Mouse (Mus musculus) embryo, embryonic 10 days (tissue): ENCODE measurements around the gene Zbed4.
"Not testable (repeated sequence)": the region's sequence is repeated elsewhere in the genome, so short reads cannot be mapped to it uniquely, and the experiment has no call there.

Experiments
- DNase-seq: peaks from one replicate; pipeline ENCODE4 v3.0.0-alpha.2; 2015; ENCODE audit warnings: low spot score

Zbed4 gene

DNA sequence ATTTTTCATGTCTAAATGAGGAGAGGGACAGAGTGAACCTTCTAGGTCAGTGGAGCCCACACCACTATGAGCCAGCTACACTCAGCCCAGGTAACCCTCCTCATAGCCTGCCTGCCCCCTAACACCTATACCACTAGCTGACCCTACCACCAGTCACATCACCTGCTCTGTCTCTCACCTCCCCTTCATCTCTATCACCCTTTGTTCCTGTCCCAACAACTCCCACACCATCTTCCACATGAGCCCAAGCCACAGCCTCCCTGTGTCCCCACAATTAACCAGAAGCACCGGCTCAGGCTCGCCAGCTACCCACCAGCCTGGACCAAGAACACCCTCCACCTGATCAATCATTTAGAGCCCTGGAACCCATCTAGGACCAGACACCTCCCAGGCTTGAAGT lies 58.9 kb downstream of the Zbed4 start:
- DNase-seq: no peak

DNA sequence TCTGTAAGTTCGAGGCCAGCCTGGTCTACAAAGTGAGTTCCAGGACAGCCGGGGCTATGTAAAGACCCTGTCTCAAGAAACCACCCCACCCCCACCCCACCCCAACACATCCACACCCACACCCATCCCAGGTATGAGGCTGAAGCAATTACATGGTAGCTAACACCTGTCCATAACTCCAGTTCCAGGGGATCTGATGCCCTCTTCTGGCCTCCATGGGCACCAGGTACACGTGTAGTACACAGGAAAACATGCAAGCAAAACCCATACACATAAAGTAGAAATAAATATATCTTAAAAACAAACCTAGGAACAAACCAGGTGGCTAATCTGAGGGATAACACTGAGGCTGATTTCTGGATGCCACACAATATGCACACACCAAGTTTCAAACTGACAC lies 61.8 kb downstream of the Zbed4 start:
- DNase-seq: no peak

DNA sequence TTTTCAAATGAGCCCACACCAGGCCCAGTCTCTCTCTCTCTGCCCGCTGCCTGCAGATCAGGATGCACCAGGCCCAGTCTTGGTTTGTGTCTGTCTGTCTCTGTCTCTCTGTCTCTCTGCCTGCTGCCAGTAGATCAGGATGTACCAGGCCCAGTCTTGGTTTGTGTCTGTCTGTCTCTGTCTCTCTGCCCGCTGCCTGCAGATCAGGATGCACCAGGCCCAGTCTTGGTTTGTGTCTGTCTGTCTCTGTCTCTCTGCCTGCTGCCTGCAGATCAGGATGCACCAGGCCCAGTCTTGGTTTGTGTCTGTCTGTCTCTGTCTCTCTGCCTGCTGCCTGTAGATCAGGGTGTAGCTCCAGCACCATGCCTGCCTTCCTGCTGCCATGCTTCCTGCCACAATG lies 62.4 kb downstream of the Zbed4 start:
- DNase-seq: not testable (repeated sequence)

DNA sequence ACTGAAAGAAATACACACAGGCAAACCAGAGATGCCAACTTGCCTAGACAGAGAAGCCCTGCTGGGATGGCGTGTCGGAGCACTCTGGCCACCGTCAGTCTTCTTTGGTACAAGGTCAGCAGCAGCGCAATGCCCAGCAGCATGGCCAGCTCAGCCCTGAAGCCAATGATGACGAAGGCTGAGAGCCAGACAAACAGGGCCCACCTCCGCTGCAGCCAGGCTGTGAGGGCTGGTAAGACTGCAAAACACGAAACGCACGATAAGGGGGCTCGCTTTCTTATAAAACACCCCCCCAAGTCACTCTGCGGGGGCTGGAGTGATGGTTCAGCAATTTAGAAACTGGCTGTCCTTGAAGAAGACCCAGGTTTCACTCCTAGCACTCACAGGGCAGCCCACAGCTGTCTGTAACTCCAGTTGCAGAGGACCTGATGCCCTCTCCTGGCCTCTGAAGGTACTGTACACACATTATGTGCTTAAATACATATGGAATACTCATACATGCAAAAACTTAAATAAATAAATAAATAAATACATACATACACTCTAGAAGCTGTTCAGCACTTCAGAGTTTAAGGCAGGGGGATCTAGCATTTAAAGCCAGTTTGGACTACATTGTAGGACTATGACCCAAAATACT lies 63.1 kb downstream of the Zbed4 start:
- peak; percentile 39 for DNase-seq

DNA sequence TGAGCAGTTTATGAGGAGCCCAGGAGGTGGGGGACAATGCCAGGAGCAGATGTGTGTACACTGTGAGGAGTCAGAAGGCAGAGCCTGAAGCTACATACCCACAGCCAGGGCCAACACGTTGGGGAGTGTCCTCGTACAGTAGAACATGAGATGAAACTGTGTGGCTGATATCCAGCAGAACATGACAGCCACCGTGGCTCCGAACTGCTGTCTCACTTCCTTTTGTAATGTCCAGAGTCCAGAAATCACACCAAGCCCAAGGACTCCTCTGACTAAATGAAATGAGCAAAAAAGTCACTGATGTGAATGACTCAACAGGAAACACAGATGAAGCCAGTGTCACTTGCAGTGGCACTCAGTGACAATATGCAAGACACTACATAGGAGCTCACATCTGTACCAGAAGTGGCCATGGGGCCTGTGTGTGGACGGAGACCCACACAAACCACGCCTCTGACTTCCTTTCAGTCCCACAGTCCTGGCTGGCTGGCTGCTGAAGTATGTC lies 63.8 kb downstream of the Zbed4 start:
- no peak for DNase-seq

DNA sequence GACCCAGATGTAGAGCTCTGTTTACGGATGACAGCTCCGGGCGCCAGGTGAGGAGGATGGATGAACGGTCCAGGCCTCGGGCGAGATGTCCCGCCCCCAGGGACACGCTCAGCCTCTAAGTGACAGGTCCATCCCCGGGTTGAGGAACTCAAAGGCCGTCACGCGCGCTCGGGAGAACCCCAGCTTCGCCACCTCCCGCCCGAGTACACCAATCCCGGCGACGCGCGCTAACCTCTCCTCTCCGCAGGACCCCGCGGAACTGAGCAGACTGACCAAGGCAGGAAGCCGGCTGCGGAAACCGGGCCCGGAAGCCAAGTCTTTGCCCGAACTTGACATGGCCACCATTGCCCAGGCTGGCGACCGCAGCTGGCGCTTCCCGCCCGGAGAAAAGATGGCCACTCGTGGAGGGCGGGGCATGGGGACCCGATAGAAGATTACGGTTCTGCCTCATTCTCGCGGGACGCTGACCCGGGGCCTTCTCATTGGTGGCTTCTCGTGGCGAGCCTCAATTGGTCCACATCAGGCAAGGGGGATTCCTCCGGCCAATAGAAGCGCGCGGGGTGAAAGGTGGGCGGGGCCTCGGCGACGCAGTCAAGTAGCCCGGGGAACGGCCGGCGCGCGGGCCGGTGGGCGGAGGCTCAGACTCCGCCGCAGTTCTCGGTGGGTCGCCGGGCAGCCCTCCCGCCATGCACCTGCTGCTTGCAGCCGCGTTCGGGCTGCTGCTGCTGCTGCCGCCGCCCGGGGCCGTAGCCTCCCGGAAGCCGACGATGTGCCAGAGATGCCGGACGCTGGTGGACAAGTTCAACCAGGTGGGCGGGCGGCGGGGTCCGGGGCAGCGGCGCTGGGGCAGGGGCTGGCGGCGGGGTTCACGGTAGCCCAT lies 67.8 kb downstream of the Zbed4 start, which contains the start of the genes Alg12 and Creld2:
Gene Alg12 (minus strand): TSS at position 293 of the 880 bp plus-strand sequence.
Gene Creld2 (plus strand): TSS at position 621 of the 880 bp plus-strand sequence.
- peak; percentile 100 for DNase-seq

DNA sequence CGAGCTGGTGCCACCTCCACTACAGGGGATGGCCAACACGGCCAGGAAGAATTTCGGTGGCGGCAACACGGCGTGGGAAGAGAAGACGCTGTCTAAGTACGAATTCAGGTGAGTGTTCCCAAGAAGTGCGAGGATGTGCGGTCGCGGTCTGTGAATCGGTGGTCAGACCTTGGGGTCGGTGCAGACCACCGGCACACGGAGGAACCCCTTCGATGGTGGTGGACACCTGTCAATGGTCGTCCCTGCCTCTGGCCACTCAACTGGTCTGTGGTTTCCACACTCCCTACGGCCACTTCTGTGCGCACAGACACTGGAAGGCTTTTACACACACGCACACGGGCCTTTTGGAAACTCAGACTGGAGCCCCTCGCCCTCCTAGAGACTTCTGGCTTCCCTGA lies 68.4 kb downstream of the Zbed4 start:
- DNase-seq: no peak

DNA sequence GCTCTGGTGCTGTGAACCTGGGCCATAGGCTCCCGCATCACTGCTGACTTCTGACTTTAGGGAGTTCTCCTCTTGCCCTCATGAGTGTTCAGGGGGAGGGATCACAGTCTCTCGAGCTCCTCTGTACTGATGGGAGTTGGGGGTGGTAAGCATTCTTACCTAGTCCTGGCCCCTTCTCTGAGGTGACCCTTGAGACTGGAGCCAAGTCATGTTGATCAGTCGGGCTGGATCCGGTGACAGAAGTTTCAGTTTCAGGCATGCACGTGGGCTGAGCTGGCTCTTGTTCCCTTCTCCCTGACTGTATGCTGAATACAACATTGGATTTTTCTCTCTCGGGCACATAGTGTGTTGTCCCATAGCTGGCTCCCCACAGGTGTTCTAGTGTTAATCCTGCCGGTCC lies 69.9 kb downstream of the Zbed4 start:
- no peak for DNase-seq

DNA sequence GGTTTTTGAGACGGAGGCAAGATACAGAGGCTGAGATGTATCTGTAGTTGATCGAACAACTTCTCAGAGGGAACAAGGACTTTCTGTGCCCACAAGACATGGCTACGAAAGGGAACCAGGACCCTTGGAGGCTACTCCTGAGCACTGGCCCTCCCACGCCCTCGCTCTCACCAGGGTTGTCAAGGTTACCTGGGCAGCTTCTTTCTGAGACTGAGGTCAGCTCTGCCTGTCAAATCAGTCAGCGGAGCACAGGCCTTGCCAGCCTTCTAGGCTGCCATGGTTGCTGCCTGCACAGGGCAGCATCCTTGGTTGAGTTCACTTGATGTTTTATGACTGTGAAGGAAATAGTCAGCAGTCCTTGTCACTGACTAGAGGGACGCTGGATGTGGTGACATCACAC lies 71.1 kb downstream of the Zbed4 start:
- DNase-seq: no peak

DNA sequence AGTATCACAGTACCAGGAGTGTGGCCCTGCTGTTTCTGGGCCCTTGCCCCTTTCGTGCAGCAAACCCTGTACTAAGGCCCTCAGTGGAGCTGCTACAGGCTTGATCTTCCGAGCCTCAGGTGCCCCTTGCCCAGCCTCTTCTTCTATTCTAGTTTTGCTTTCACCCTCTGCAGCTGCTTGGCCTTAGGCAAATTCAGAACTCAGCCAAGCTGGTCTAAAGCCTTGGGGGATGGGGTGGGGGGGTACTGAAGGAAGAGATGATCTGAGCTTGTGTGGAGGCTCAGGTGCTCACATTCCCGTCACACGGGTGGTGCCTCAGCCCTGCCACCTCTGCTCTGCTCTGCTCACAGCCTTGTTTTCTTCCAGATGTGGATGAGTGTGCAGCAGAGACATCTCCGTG lies 71.9 kb downstream of the Zbed4 start:
- no peak for DNase-seq

DNA sequence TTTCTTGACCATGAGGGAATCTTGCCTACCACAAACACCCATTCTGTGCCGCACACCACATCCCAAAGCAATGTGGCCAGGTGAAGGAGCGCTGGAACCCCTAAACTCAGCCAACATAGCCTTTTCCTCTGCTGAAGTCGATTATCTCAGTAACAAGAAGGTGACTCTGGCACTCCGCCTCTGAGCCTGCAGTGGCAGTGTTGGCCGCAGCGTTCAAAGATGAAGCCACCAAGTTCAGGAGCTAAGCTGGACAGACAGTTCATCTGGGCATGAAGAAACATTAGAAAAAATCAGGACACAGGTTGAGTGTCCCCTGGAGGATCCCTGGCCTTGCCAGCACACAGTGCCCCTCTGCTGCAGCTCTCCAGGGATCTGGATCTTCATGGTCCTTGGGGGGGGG lies 76.0 kb downstream of the Zbed4 start:
- no peak for DNase-seq

DNA sequence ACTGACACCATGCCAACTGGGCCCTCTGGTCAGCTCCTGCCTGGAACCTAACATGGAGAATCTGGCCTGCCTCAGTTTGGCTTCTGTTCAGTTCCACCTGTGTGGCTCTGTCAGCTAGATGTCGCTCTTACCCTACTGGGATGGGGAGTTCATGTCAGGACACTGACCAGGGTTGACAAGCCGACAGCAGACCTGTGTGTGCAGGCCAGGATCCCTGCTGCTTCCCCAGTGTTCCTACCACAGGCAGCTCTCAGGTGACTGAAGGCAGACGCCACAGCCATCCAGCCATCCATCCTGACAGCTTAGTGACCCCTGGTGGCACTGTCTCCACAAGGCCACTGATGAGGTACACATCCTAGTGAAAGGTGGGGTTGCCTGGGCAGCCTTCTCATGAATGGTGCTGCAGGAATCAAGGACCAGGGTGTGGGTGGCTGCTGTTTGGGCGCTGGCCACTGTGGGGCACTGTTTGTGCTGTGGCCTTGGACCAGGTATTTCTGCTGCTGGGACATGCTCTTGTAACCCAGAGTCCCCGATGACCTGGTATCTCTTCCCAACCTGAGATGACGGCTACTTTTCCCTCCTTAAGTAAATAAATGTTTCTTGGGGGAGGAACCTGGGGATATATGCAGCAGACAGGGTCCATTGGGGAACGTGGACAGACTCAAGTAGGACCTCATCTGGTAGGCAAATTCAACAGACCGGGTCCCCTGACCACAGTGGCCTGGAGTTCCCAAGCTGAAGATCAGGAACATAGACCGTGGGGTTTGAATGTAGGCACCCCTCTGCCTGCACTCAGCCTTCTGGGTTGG lies 76.7 kb downstream of the Zbed4 start:
- DNase-seq: peak; percentile 72

DNA sequence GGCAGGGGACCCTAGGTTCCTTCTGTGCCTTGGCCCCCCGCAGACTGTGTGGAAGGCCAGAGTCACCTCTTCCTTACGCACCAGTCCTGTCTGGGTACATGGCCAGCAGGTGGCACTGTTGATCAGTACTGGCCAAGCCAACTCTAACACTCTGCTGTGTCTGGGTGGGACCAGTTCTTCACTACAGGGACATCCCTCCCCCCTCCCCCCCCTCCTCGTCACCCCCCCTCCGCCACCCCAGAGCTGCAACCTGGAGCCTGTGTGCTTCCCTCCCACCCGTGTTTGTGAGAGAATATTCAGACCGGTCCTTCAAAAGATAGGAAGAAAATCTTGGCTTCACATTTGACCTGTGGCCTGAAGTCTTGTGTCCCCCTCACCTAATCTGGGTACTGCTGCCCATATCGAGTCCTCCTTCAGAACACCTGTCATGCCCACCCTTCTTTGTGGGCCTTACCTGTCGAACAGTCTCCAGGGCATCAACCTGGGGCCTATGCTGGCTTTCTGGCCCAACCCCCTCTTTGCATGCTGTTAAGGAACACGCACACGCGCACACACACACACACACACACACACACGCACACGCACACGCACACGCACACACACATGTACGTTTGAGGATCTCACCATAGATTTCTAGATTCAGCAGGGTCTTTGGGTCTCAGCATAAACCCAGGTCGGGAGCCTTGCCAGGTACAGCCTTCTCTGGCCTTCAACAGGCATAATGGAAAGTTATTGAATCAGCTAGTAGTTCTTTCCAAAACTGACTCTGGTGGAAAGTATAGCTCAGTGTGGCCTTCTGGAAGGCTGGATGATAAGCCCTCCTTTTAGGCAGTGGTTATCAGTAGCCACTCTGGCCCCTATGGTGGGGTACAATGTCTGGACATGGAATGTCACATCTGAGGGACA lies 77.6 kb downstream of the Zbed4 start:
- DNase-seq: peak; percentile 95

DNA sequence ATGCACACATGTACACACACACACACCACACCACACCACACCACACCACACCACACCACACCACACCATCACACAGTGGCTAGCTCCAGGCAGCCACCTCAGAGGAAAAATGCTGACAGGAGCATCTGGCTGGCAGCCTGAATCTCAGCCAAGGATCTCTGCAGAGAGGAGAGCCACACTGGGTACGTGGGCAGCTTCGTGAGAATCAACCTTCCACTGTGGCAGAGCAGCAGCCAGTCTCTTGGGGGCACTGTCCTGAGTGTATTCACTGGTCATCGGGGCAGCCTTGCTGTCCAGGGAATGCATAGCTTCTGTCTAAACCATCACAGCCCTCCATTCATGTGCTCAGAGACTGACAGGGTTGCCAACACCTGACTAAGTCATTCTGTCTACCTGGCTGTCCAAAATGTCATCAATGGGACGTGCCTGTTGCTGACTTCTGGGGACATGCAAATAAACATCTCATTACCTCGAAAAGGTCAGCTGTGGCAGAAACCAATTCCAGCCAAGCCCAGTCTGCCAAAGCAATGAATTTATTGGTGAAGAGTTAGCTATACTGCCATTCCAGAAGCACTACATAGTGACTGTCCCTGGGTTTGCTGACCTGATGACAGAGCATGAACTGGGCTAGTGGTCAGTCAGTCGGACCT lies 78.5 kb downstream of the Zbed4 start:
- DNase-seq: no peak

DNA sequence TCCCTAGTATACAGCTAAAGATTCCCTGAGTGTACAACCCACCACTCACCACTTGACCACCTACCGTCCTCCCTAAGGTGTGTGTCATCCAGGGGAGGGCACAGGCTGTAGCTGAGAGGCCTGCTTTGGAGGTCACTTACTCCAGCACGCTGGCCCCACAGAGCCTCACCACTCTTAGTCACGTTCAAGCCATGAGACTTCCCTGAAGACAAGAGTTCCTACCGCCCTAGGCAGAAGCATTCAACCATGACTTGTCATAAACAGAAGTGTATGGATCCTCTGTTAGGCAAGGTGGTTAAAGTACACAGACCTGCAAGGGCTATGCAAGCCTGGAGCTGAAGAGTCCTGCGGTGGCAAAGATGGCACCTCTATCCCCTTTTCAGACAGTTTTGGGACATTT lies 79.2 kb downstream of the Zbed4 start:
- DNase-seq: no peak

DNA sequence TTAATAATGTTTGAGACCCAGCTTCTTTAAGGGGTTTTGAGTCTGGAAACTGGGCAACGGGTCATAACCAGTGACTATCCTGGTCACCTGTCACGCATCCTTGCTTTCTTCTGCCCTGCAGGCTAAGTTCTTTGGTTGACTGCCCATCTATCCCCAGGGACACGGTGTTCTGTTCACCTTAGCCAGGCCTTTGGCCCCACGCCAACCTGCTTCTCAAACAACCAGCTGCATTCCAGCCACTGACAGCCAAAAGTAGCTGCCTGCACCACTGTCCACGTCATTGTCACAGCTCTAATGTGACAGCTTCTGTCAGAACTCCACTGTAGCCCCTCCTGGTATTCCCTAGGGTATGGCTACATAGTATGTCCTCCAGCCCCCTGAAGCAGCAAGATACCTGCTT lies 80.0 kb downstream of the Zbed4 start:
- no peak for DNase-seq

DNA sequence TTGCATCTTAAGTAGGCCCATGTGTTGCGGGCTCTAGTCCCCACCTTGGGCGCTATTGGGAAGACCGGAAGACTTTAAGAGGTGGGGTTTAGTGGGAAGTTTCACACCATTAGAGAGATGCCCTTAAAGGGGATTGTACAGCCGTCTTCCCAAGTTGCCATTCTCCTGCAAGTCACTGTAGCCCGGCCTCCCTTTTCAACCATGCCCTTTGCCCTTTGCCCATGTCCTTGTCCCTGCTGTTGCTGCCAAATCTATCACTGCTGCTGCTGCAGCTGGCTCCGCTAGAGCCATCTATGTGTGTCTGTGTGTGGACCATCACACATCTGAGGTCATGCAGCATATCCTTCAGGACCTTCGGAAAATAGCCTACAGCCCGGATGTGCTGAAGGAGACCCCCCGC lies 81.1 kb downstream of the Zbed4 start:
- no peak for DNase-seq
